Mouse (Mus musculus): ENCODE data around the gene Serpina6. TPM values are rescaled to one million over a fixed set of nuclear protein-coding genes. Genes with fewer than 3 reads are reported as not detected.
"Not testable (repeated sequence)": the region's sequence is repeated elsewhere in the genome, so short reads cannot be mapped to it uniquely, and the experiment has no call there.

Gene Serpina6
- polyA plus RNA-seq, 1 experiment from 2014 or later, result not detected

DNA sequence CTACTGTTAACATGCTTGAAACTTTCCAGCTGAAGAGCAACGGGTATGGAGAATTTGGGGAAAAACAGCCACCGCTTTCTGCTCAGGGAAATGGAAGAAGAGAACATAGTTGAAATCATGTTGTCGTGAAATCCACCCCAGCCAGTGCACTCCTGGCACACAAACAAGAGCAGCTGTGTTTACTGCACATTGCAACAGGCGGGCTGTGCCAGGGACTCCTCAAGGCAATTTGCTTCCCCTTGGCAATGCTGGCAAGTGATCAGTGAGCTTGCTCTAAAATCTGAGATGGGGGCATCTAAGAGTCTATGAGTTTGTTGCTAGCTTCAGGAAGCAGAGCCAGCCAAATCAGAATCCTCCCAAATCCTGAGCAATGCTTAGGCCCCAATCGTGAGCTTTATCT is 13.3 kb upstream of the Serpina6 start:
- Histone ChIP-seq H3K4me3 (ENCODE audit: low read depth, low read length) (no peak overlapping the region), H3K9ac (ENCODE audit: low read length) (no peak overlapping the region), H3K36me3 (ENCODE audit: control insufficient read depth, insufficient read depth, low read length) (no peaks in the 10 kb centered on the region), H3K4me2 (replicated peaks; ENCODE audit: low read depth) (no peak overlapping the region; the same call in 1 of the 2 replicates), H3K27me3 (ENCODE audit: control insufficient read depth, insufficient read depth, low read length) (no peaks in the 10 kb centered on the region), H3K4me1 (replicated peaks; ENCODE audit: control insufficient read depth, insufficient read depth) (no peaks in the 10 kb centered on the region), H3K27ac (replicated peaks) (no peak overlapping the region), H3K9me3 (ENCODE audit: control insufficient read depth, low read length) (no peaks in the 10 kb centered on the region)
- 59% methylated on average over 5 of the region's 5 CpGs for WGBS
- TF ChIP-seq EP300 (optimal IDR thresholded peaks at IDR 0.05), result no peak
- no peak for TF ChIP-seq CTCF (IDR thresholded peaks at IDR 0.05; ENCODE audit: low read depth)
- ATAC-seq (ENCODE audit: low FRiP score, low TSS enrichment) (no peak), DNase-seq (ENCODE audit: low spot score) (no peak)

DNA sequence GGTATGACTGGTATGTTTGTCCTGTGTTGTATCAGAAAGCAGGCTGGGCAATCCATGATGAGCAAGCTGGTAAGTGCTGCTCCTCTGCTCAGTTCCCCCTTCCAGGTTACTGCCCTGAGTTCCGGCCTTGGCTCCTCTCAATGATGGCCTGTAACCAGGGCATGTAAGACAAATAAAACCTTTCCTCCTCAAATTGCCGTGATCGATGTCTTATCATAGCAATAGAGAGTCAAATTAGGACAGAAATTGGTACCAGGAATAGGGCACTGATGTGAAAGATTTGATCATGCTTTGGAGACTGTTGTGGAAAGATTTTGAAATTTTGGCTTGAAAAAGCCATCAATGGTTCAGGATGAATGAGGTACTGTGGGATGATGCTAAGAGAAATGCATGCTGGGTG is 8.3 kb upstream of the Serpina6 start:
- H3K4me2 ChIP-seq (replicated peaks; ENCODE audit: low read depth), result no peak overlapping the region
- no peaks in the 10 kb centered on the region for H3K9me3 ChIP-seq (ENCODE audit: control insufficient read depth, low read length)
- DNase-seq (ENCODE audit: low spot score) (no peak), ATAC-seq (ENCODE audit: low FRiP score, low TSS enrichment) (no peak)
- no peak overlapping the region for H3K4me3 ChIP-seq (ENCODE audit: low read depth, low read length)
- no peak overlapping the region for H3K27ac ChIP-seq (replicated peaks)
- no peak overlapping the region for H3K9ac ChIP-seq (ENCODE audit: low read length)
- WGBS, result 81% methylated on average over 3 of the region's 3 CpGs
- H3K36me3 ChIP-seq (ENCODE audit: control insufficient read depth, insufficient read depth, low read length), result no peaks in the 10 kb centered on the region
- no peak for TF ChIP-seq CTCF (IDR thresholded peaks at IDR 0.05; ENCODE audit: low read depth)
- no peak for TF ChIP-seq EP300 (optimal IDR thresholded peaks at IDR 0.05)
- H3K27me3 ChIP-seq (ENCODE audit: control insufficient read depth, insufficient read depth, low read length), result no peaks in the 10 kb centered on the region
- H3K4me1 ChIP-seq (replicated peaks; ENCODE audit: control insufficient read depth, insufficient read depth), result no peaks in the 10 kb centered on the region

DNA sequence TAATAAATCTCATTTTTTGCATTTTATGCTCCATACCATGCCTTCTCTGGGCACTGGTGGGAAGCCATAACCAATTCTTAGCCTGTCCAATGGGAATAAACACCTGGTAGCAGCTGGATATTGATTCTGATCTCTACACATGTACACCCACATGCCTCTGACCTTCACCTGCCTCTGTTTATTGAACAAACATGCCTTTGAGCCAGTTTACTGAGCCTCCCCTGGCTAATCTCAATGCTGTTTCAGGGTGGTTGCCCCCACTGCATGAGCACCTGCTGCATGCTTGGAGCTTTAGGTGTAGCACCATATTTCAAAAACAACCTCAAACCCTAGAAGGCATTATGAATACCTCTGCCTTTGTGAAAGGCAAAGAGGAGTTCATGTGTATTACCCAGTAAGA is 5.0 kb upstream of the Serpina6 start:
- not testable (repeated sequence) for H3K36me3 ChIP-seq (ENCODE audit: control insufficient read depth, insufficient read depth, low read length); H3K27me3 ChIP-seq (ENCODE audit: control insufficient read depth, insufficient read depth, low read length); H3K4me3 ChIP-seq (ENCODE audit: low read depth, low read length); H3K4me2 ChIP-seq (replicated peaks; ENCODE audit: low read depth); ATAC-seq (ENCODE audit: low FRiP score, low TSS enrichment); H3K4me1 ChIP-seq (replicated peaks; ENCODE audit: control insufficient read depth, insufficient read depth); DNase-seq (ENCODE audit: low spot score); H3K9me3 ChIP-seq (ENCODE audit: control insufficient read depth, low read length); H3K27ac ChIP-seq (replicated peaks); H3K9ac ChIP-seq (ENCODE audit: low read length)

DNA sequence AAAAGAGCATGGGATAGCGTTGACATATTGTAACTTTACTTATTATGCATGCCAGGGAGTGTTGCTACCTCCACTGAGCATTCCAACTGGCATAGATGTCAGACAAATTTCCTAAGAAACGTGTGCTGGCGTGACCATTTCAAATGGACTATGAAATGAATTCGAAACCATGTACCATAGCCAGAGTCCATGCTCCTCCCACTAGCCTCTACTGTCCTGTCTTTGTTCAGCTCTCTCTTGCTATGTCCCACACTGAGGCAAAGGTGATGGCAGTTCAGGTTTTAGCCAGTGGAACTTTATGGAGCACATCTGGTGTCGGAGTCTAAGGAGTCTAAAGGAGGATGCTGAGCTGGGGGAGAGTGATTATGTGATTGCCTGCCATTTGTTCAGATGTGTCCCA is 3.1 kb upstream of the Serpina6 start:
- Histone ChIP-seq H3K9me3 (ENCODE audit: control insufficient read depth, low read length) (no peaks in the 10 kb centered on the region), H3K4me3 (ENCODE audit: low read depth, low read length) (no peak overlapping the region), H3K27ac (replicated peaks) (no peak overlapping the region), H3K4me1 (replicated peaks; ENCODE audit: control insufficient read depth, insufficient read depth) (no peaks in the 10 kb centered on the region), H3K27me3 (ENCODE audit: control insufficient read depth, insufficient read depth, low read length) (no peaks in the 10 kb centered on the region), H3K9ac (ENCODE audit: low read length) (no peak overlapping the region), H3K4me2 (replicated peaks; ENCODE audit: low read depth) (no peak overlapping the region), H3K36me3 (ENCODE audit: control insufficient read depth, insufficient read depth, low read length) (no peaks in the 10 kb centered on the region)
- no peak for TF ChIP-seq CTCF (IDR thresholded peaks at IDR 0.05; ENCODE audit: low read depth)
- no peak for TF ChIP-seq EP300 (optimal IDR thresholded peaks at IDR 0.05)
- no peak for ATAC-seq (ENCODE audit: low FRiP score, low TSS enrichment)
- DNase-seq (ENCODE audit: low spot score), result no peak
- 83% methylated on average over 5 of the region's 5 CpGs for WGBS

DNA sequence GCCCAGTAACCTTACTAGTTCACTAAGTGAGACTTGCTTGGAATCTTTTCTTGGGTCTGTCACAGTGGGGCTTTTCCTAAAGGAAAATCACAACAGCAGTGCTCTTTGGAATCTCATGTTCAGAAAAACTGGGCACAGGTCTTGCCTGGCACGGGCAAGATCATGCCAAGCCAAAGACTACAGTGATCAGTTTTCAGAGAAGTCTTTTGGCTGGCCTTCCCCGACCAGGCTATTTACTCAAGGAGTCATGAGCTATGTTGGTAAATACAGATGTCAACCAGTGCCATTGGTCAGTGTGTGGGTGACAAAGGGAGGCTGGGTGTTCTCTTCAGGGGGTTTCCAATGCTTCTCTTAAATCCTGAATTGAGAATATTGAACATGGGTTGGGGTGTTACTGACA is 2.2 kb upstream of the Serpina6 start:
- Histone ChIP-seq H3K4me3 (ENCODE audit: low read depth, low read length) (no peak overlapping the region), H3K4me2 (replicated peaks; ENCODE audit: low read depth) (no peak overlapping the region), H3K27me3 (ENCODE audit: control insufficient read depth, insufficient read depth, low read length) (no peaks in the 10 kb centered on the region), H3K36me3 (ENCODE audit: control insufficient read depth, insufficient read depth, low read length) (no peaks in the 10 kb centered on the region), H3K9ac (ENCODE audit: low read length) (no peak overlapping the region), H3K9me3 (ENCODE audit: control insufficient read depth, low read length) (no peaks in the 10 kb centered on the region), H3K4me1 (replicated peaks; ENCODE audit: control insufficient read depth, insufficient read depth) (no peaks in the 10 kb centered on the region), H3K27ac (replicated peaks) (no peak overlapping the region)
- ATAC-seq (ENCODE audit: low FRiP score, low TSS enrichment) (no peak), DNase-seq (ENCODE audit: low spot score) (no peak)
- 75% methylated on average over 2 of the region's 2 CpGs for WGBS
- TF ChIP-seq CTCF (IDR thresholded peaks at IDR 0.05; ENCODE audit: low read depth) (no peak), EP300 (optimal IDR thresholded peaks at IDR 0.05) (no peak)

DNA sequence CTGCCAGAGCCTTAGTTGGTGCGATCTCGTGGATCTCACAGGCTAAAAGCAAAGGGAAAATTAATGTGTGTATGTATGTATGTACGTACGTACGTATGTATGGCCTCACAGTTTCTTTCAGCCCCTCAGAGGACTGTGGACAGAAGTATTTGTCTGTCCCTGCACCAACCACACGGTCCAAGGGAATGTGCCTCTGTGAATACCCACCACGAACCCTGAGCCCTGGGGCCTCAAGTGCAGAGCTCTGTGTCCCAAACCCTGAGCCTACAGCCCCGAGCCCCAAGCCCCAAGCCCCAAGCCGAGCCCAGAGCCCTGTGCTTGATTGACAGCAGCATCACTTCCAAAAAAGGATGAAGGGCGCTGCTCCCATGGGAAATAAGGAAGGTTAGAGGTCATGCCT is 979 bp upstream of the Serpina6 start:
- Histone ChIP-seq H3K4me3 (ENCODE audit: low read depth, low read length) (no peak overlapping the region), H3K9ac (ENCODE audit: low read length) (no peak overlapping the region), H3K27me3 (ENCODE audit: control insufficient read depth, insufficient read depth, low read length) (no peaks in the 10 kb centered on the region), H3K9me3 (ENCODE audit: control insufficient read depth, low read length) (no peaks in the 10 kb centered on the region), H3K4me2 (replicated peaks; ENCODE audit: low read depth) (no peak overlapping the region), H3K4me1 (replicated peaks; ENCODE audit: control insufficient read depth, insufficient read depth) (no peaks in the 10 kb centered on the region), H3K27ac (replicated peaks) (no peak overlapping the region), H3K36me3 (ENCODE audit: control insufficient read depth, insufficient read depth, low read length) (no peaks in the 10 kb centered on the region)
- ATAC-seq (ENCODE audit: low FRiP score, low TSS enrichment) (no peak), DNase-seq (ENCODE audit: low spot score) (no peak)
- TF ChIP-seq CTCF (IDR thresholded peaks at IDR 0.05; ENCODE audit: low read depth), result no peak
- no peak for TF ChIP-seq EP300 (optimal IDR thresholded peaks at IDR 0.05)
- WGBS, result 72% methylated on average over 10 of the region's 10 CpGs

Measured in stomach, postnatal 0 days (tissue).